ENCODE assay signal across 7 mouse cellular contexts in the genomic region with DNA sequence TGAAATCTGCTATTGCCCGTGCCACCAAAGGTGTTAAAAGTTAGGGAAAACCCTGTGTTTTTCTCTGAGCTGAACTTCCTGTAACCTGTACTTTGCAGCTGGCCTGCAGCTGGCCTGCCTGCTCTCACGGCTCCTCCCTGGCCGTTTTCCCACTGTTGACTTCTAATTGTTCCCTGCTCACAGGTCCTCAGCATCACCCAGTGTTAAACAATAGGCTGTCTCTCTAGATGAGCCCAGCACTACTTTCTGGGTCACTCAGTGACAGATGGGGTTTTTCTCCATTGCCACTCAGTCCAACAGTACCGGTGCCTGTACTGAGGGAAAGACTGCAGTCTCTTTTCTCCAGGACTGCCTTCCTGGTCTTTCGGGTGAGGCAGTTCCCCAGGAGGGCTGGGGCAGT. TPM values are rescaled to one million over a fixed set of nuclear protein-coding genes. Genes with fewer than 3 reads are reported as not detected.
A peak's percentile ranks its signal among the peaks of the same experiment; 100 is the strongest.
DNase-seq lines count a peak whose midpoint lies in the region; ATAC-seq lines count a peak whose summit lies in the region.

No protein-coding gene starts in this region.

- ATAC-seq in kidney, embryonic 14.5 days (ENCODE audit: low FRiP score, low TSS enrichment), result 0 out of 2 replicates have a peak, but pooled peaks have one; percentile 26
- ATAC-seq in midbrain, embryonic 15.5 days (replicated peaks), result no peak

- WGBS in kidney, embryonic 14.5 days, result 28% methylated on average over 5 of the region's 5 CpGs
- 37% methylated on average over 5 of the region's 5 CpGs for WGBS in embryonic facial prominence, embryonic 10.5 days
- WGBS in midbrain, embryonic 15.5 days, result 44% methylated on average over 5 of the region's 5 CpGs

- H3K4me2 ChIP-seq in kidney, embryonic 14.5 days (replicated peaks; ENCODE audit: low read depth, low read length), result no peak overlapping the region
- no peak overlapping the region for H3K4me2 ChIP-seq in midbrain, embryonic 15.5 days

- H3K4me1 ChIP-seq in kidney, embryonic 14.5 days (ENCODE audit: control insufficient read depth, insufficient read depth, low read length), result no peaks in the 10 kb centered on the region; the same call in 1 of the 2 replicates
- peaks cover 22% of the 10 kb centered on the region for H3K4me1 ChIP-seq in embryonic facial prominence, embryonic 10.5 days
- no peaks in the 10 kb centered on the region for H3K4me1 ChIP-seq in midbrain, embryonic 15.5 days

- H3K36me3 ChIP-seq in kidney, embryonic 14.5 days (ENCODE audit: control insufficient read depth, insufficient read depth, low read length), result no peaks in the 10 kb centered on the region
- no peaks in the 10 kb centered on the region for H3K36me3 ChIP-seq in embryonic facial prominence, embryonic 10.5 days (replicated peaks)
- H3K36me3 ChIP-seq in midbrain, embryonic 15.5 days (replicated peaks), result no peaks in the 10 kb centered on the region

- H3K4me3 ChIP-seq in kidney, embryonic 14.5 days (ENCODE audit: low read length), result no peak overlapping the region
- H3K4me3 ChIP-seq in embryonic facial prominence, embryonic 10.5 days, result no peak overlapping the region
- no peak overlapping the region for H3K4me3 ChIP-seq in midbrain, embryonic 15.5 days

- 0 out of 2 replicates have a peak, but pooled peaks cover 5% of the 10 kb centered on the region for H3K9me3 ChIP-seq in kidney, embryonic 14.5 days (ENCODE audit: control insufficient read depth, low read length)
- 0 out of 2 replicates have a peak, but pooled peaks cover 4% of the 10 kb centered on the region for H3K9me3 ChIP-seq in embryonic facial prominence, embryonic 10.5 days
- H3K9me3 ChIP-seq in midbrain, embryonic 15.5 days, result no peaks in the 10 kb centered on the region

- peak overlapping the region; percentile 53 for H3K27ac ChIP-seq in kidney, embryonic 14.5 days (ENCODE audit: low read depth, low read length)
- peak overlapping the region; percentile 57 for H3K27ac ChIP-seq in embryonic facial prominence, embryonic 10.5 days (replicated peaks)
- no peak overlapping the region for H3K27ac ChIP-seq in midbrain, embryonic 15.5 days

- H3K27me3 ChIP-seq in kidney, embryonic 14.5 days (ENCODE audit: control insufficient read depth, insufficient read depth, low read length), result no peaks in the 10 kb centered on the region
- H3K27me3 ChIP-seq in embryonic facial prominence, embryonic 10.5 days (replicated peaks; ENCODE audit: low read depth, poor library complexity, severe bottlenecking), result no peaks in the 10 kb centered on the region
- H3K27me3 ChIP-seq in midbrain, embryonic 15.5 days (replicated peaks), result no peaks in the 10 kb centered on the region

- H3K9ac ChIP-seq in kidney, embryonic 14.5 days (ENCODE audit: low read depth, low read length), result no peak overlapping the region
- no peak overlapping the region for H3K9ac ChIP-seq in midbrain, embryonic 15.5 days

- DNase-seq in kidney, adult 8-10 months, result no peak
- peak; percentile 29 for DNase-seq in embryonic facial prominence, embryonic 10.5 days (ENCODE audit: low spot score)
- DNase-seq in heart, postnatal 4 days, result peak; percentile 32
- DNase-seq in retina, embryonic 14.5 days (ENCODE audit: low spot score), result peak; percentile 61
- no peak for DNase-seq in urinary bladder, postnatal 4 days (ENCODE audit: low spot score in 2 of 2)

RNA-seq across cellular contexts. Expression of gene Nceh1, which starts 22.3 kb away (rescaled TPM):
- 7.8 and 9.3 TPM in 2 replicates for polyA plus RNA-seq in kidney, embryonic 14.5 days (2014; fragmentation: Nextera tagmentation; extraction: Ambion mirVana)
- 4.2 and 4.6 TPM in 2 replicates for polyA plus RNA-seq in embryonic facial prominence, embryonic 10.5 days (2016; fragmentation: Nextera tagmentation; extraction: Ambion mirVana)
- total RNA-seq in heart, postnatal 4 days (2021), result 100 to 1,000 TPM; 111 to 114 TPM
- polyA plus RNA-seq in midbrain, embryonic 15.5 days (2015; fragmentation: Nextera tagmentation; extraction: Ambion mirVana), result 11.2 and 12.8 TPM in 2 replicates

RNA-seq across cellular contexts. Expression of gene Ect2, which starts 51.4 kb away (rescaled TPM):
- 43.3 and 69.8 TPM in 2 replicates for polyA plus RNA-seq in kidney, embryonic 14.5 days (2014; fragmentation: Nextera tagmentation; extraction: Ambion mirVana)
- polyA plus RNA-seq in embryonic facial prominence, embryonic 10.5 days (2016; fragmentation: Nextera tagmentation; extraction: Ambion mirVana), result 82.4 and 85.0 TPM in 2 replicates
- 10 to 100 TPM; 28.3 to 31.0 TPM for total RNA-seq in heart, postnatal 4 days (2021)
- 7.8 and 9.6 TPM in 2 replicates for polyA plus RNA-seq in midbrain, embryonic 15.5 days (2015; fragmentation: Nextera tagmentation; extraction: Ambion mirVana)

Comparison
In these comparisons a context has a peak if more than half of its experiments do, and no peak if none do; other contexts are left out.
1. DNase-seq: peak in embryonic facial prominence, embryonic 10.5 days (single experiment), heart, postnatal 4 days (single experiment) and retina, embryonic 14.5 days (single experiment); none in kidney, adult 8-10 months (0 of 2) and urinary bladder, postnatal 4 days (0 of 2).